Mouse (Mus musculus): ENCODE measurements around the gene Dicer1.
"Not testable (repeated sequence)": the region's sequence is repeated elsewhere in the genome, so short reads cannot be mapped to it uniquely, and the experiment has no call there.

The Dicer1 gene

GRCm38 (mm10) chr12:104740841-104741787, 10.6 kb downstream of the Dicer1 start:
- no peak for DNase-seq

- DNase-seq, result peak in 1 of 2 experiments; percentile 43
These were observed 12.8 kb downstream of the Dicer1 start for GRCm38 (mm10) chr12:104738931-104739330.

GRCm38 (mm10) chr12:104738446-104738845, 13.3 kb downstream of the Dicer1 start:
- peak; percentile 48 to 52 for DNase-seq

- no peak for DNase-seq
These were observed 14.1 kb downstream of the Dicer1 start for GRCm38 (mm10) chr12:104737666-104738065.

GRCm38 (mm10) chr12:104735993-104736395, 15.8 kb downstream of the Dicer1 start:
- no peak for DNase-seq

GRCm38 (mm10) chr12:104733165-104733564, 18.6 kb downstream of the Dicer1 start:
- no peak for DNase-seq

- DNase-seq, result no peak
These were observed 20.0 kb downstream of the Dicer1 start for GRCm38 (mm10) chr12:104731782-104732181.

GRCm38 (mm10) chr12:104726436-104726835, 25.3 kb downstream of the Dicer1 start:
- DNase-seq, result not testable (repeated sequence)

DNA sequence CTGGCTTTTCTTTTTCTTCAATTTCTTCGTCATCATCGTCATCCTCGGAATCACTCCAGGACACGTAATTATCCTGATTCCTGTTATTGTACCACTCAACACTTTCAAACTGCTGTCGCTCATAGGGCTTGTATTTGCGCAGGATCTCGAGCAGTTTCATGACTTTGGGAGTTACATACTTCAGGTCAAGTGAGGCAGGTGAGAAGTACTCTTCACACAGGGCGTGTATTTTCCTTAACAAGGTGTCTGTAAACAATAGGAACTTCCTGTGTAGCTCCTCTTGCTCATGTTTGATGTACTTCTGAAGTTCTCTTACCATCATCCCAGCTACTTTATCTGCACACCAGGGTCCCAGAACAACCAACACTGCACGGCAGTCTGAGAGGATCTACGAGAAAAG, 29.7 kb downstream of the Dicer1 start:
- DNase-seq, result no peak

DNA sequence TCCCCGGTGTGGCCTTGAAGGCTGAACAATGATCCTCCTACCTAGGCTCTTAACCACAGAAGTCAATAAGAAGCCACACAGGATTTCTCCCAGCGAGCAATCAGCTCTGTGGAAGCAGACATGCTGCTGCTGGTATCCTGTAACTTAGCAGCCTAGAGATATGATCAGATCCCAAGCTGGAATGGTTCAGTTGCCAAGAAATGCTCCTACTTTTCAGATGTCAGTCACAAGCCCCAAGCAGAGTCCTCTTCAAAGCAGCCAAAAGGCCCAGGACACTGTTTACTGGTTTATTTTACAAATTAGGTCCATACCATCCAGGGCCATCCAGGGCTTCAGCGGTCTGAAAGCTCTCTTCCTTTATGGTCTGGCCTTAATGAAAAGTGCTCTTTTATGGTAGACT, 30.7 kb downstream of the Dicer1 start:
- DNase-seq, result no peak

DNA sequence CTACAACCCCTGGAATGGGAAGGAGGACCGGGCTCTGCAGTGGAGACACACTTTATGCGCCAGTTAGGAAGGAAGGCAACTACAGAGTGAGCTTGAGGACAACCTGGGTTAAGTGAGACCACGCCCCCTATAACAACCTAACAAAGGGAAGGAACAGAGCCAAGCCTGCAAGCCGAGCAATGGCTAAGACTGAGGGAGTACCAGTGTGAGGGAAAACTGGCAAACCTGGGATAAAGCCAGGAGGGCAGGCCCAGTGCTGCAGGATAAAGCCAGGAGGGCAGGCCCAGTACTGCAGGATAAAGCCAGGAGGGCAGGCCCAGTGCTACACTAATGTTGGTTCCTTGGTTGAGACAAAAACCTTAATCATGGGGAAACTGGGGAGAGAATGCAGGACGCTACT, 32.8 kb downstream of the Dicer1 start:
- DNase-seq, result no peak

DNA sequence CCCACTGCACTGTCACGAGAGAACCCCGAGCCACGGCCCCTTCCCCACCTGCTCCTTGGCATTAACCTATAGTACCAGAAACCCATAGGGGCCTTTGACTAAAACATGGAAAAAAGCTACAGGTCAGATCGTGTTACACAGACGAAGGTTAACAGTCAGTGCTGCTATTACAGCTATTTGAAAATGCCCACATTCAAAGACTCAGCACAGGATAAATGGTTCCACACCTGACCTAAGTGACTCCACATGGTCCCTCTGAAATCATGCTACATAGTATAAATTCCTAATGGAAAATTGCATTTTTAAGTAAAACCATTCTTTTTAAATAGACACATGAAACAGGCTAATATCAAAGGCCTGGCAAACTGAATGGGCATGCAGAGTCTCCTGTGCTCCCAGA, 35.3 kb downstream of the Dicer1 start:
- no peak for DNase-seq

- no peak for DNase-seq
These were observed 36.3 kb downstream of the Dicer1 start for GRCm38 (mm10) chr12:104715453-104715852.

GRCm38 (mm10) chr12:104700266-104700665, 51.5 kb downstream of the Dicer1 start:
- DNase-seq, result no peak

- peak; percentile 35 to 81 for DNase-seq
These were observed 52.0 kb downstream of the Dicer1 start for GRCm38 (mm10) chr12:104699753-104700152.

GRCm38 (mm10) chr12:104695514-104695913, 56.2 kb downstream of the Dicer1 start:
- DNase-seq, result no peak

- no peak for DNase-seq
These were observed 58.9 kb downstream of the Dicer1 start for GRCm38 (mm10) chr12:104692864-104693263.

GRCm38 (mm10) chr12:104690412-104690811, 61.3 kb downstream of the Dicer1 start:
- no peak for DNase-seq

DNA sequence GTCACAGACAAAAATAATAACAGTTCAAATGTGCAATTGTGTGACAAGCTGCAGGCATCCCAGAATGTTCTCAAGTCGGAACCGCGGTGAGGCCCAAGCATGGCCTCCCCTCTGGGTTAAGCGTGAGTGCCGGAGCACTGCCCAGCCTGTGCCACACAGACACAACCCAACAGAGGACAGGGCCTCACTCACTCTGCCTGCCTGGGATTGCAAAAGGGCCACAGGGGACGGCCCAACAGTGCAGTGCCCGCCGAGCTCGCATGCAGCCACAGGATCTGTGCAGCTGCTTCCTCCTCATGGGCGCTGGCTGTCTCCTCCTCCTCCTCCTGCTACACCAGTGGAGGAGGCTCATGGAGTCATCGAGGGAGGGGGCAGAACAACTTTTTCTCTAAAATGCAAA, 62.9 kb downstream of the Dicer1 start:
- DNase-seq, result no peak

DNA sequence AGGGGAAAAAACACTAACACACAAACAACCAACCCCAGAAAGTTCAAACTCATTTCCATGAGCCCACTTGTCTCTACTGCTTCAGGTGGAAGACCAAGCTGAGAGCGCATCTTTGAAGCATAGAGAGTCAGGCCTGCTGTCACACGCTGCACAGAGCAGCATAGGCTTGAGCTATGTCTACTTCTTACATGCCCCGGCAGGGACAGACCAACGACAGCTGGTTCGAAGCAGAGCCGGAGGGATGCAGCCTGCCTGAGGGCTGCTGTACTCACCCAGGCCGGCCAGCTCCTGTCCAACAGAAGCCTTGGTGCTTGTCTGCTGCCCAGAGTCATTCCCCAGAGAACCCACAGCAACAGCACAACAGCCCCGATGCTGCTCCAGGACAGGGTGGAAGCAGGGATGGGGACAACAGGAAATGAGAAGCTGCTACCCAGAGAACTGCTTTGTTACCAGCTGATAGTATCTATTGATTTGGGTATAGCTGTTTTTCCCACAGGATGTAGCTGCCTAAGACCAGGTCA, 67.3 kb downstream of the Dicer1 start:
- no peak for DNase-seq

DNA sequence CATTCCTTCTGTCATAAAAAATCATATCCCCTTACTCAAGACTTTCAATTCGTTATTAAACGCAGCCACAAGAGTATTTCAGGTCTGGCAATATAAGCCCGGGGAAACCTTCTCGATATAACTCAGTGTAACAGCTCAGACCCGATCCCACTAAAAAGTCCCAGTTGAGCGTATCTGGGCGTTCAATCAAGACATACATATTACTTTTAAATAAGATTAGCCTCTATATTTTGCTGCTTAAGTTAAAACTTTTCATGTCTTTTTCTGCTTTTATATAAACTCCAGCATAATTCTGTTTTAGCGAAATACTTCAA, 72.0 kb downstream of the Dicer1 start:
- DNase-seq, result no peak

DNA sequence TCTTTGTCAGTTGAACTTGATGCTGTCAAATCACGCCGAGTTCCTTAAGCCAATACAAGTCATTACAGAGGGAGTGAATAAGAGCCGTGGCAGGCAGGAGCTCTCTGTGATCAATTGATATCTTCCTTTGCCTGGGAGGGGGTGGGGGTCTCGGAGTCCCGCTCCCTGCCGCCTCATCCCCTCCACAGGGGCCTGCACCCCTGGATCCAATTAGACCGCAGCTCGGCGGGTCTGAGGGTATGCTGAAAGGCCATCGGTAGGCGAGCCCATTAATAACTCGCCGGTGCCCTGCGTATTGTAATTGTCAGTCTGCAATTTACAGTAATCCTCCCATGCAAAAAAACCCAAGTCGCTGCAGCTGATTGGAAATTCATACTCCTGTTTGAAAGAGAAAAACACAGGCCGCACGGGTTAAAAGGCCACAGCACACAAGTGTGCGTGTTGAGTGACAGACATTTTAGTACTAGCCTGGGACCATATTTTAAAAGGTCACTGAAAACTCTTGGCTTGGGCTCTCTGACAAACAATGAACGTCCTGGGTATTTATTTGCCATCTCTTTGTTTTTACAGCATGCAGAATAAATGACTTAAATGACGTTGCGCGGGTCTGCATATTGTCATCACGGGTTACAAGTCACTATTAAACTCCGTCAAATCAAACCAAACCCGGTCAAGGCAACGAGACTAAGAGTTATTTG, 72.5 kb downstream of the Dicer1 start:
- DNase-seq, result no peak

GRCm38 (mm10) chr12:104678462-104678861, 73.3 kb downstream of the Dicer1 start:
- no peak for DNase-seq

- DNase-seq, result no peak
These were observed 74.3 kb downstream of the Dicer1 start for GRCm38 (mm10) chr12:104677371-104677924.
